Mouse (Mus musculus) neural tube, embryonic 11.5 days (tissue): ENCODE measurements at regions not wholly inside any gene's neighbourhood (a gene's known extent, or its start where the extent isn't known, plus 50 kb on each side); places are given as distances from the start of the nearest gene placed in this dataset.

Experiments
- ATAC-seq: fragments of 200-750 bp; cut with Nextera tagmentation; 2 replicates; pipeline ENCODE4 v1.8.0; 2017; ENCODE audit warnings: moderate number of reproducible peaks, mild to moderate bottlenecking, moderate TSS enrichment, moderate library complexity; ENCODE audit not compliant: insufficient read depth, low FRiP score, low TSS enrichment
- DNase-seq: peaks from one replicate; pipeline ENCODE4 v3.0.0-alpha.2; 2015; ENCODE audit warnings: low spot score
- H3K27ac ChIP-seq: fragments of 300-500 bp; sonication (generic); 2 replicates; pipeline ENCODE4 v1.5.1; 2014; ENCODE audit warnings: low read depth, mild to moderate bottlenecking, low read length
- H3K27me3 ChIP-seq: fragments of 300-500 bp; sonication (generic); 2 replicates; pipeline ENCODE4 v1.6.1; 2014; ENCODE audit warnings: mild to moderate bottlenecking, low read length, mixed read lengths; ENCODE audit not compliant: control insufficient read depth, insufficient read depth
- H3K36me3 ChIP-seq: fragments of 300-500 bp; sonication (generic); 2 replicates; pipeline ENCODE4 v1.6.1; 2014; ENCODE audit warnings: mild to moderate bottlenecking, low read length, moderate library complexity, mixed read lengths; ENCODE audit not compliant: control insufficient read depth, insufficient read depth
- H3K4me1 ChIP-seq: fragments of 300-500 bp; sonication (generic); 2 replicates; pipeline ENCODE4 v1.6.1; 2014; ENCODE audit warnings: low read length, mixed read lengths; ENCODE audit not compliant: control insufficient read depth, insufficient read depth
- H3K4me2 ChIP-seq: fragments of 300-500 bp; sonication (generic); 2 replicates; pipeline ENCODE4 v1.6.1; 2014; ENCODE audit warnings: low read depth, mild to moderate bottlenecking, moderate library complexity
- H3K4me3 ChIP-seq: fragments of 300-500 bp; sonication (generic); 2 replicates; pipeline ENCODE4 v1.5.1; 2014; ENCODE audit warnings: low read depth, low read length
- H3K9ac ChIP-seq: fragments of 300-500 bp; sonication (generic); 2 replicates; pipeline ENCODE4 v1.6.1; 2014; ENCODE audit warnings: mild to moderate bottlenecking, low read length
- H3K9me3 ChIP-seq: fragments of 300-500 bp; sonication (generic); 2 replicates; pipeline ENCODE4 v1.6.1; 2016; ENCODE audit warnings: low read length; ENCODE audit not compliant: control insufficient read depth
- WGBS: fragments of 180-500 bp; shearing (Covaris S2); extraction: QIAGEN DNeasy Blood & Tissue Kit; methylation state at CpG from one replicate; pipeline ENCODE4 v1.1.7; 2014; 5-methylcytosine and 5-hydroxymethylcytosine counted together

GRCm38 (mm10) chr3:127954856-127955255, 58.7 kb upstream of the Fam241a start:
- no peak overlapping the region for H3K27ac ChIP-seq
- H3K36me3 ChIP-seq = no peaks in the 10 kb centered on the region
- no peaks in the 10 kb centered on the region for H3K9me3 ChIP-seq
- no peaks in the 10 kb centered on the region for H3K4me1 ChIP-seq
- H3K27me3 ChIP-seq = no peaks in the 10 kb centered on the region
- ATAC-seq = no peak
- 88% methylated on average over 4 of the region's 4 CpGs for WGBS
- DNase-seq = no peak
- H3K9ac ChIP-seq = no peak overlapping the region
- no peak overlapping the region for H3K4me3 ChIP-seq
- H3K4me2 ChIP-seq = no peak overlapping the region

- Histone ChIP-seq H3K4me1 (no peaks in the 10 kb centered on the region), H3K36me3 (no peaks in the 10 kb centered on the region), H3K4me3 (no peak overlapping the region), H3K27ac (no peak overlapping the region), H3K27me3 (no peaks in the 10 kb centered on the region), H3K9me3 (no peaks in the 10 kb centered on the region), H3K4me2 (no peak overlapping the region), H3K9ac (no peak overlapping the region)
- 91% methylated on average over 4 of the region's 4 CpGs for WGBS
- DNase-seq (no peak), ATAC-seq (no peak)
Measured at GRCm38 (mm10) chr3:127953610-127954009, 57.5 kb upstream of the Fam241a start.

GRCm38 (mm10) chr3:127948898-127949620, 52.9 kb upstream of the Fam241a start:
- Histone ChIP-seq H3K4me3 (no peak overlapping the region), H3K36me3 (no peaks in the 10 kb centered on the region), H3K4me2 (no peak overlapping the region), H3K9me3 (no peaks in the 10 kb centered on the region), H3K27me3 (no peaks in the 10 kb centered on the region), H3K9ac (no peak overlapping the region), H3K4me1 (no peaks in the 10 kb centered on the region), H3K27ac (no peak overlapping the region)
- peak; percentile 35; the same call in 1 of the 2 replicates for ATAC-seq
- peak; percentile 27 for DNase-seq
- 45% methylated on average over 6 of the region's 6 CpGs for WGBS

- Histone ChIP-seq H3K27me3 (no peaks in the 10 kb centered on the region), H3K4me3 (no peak overlapping the region), H3K9me3 (no peaks in the 10 kb centered on the region), H3K4me1 (no peaks in the 10 kb centered on the region), H3K36me3 (no peaks in the 10 kb centered on the region), H3K4me2 (no peak overlapping the region), H3K9ac (no peak overlapping the region), H3K27ac (no peak overlapping the region)
- ATAC-seq (no peak), DNase-seq (no peak)
- WGBS = 81% methylated on average over 5 of the region's 5 CpGs
Measured at GRCm38 (mm10) chr3:127948326-127948725, 52.2 kb upstream of the Fam241a start.
